Mouse (Mus musculus) stomach, postnatal 0 days (tissue): ENCODE results near the gene Dppa5a.

Source experiments
- CTCF ChIP-seq: IDR thresholded peaks from 2 replicates; pipeline ENCODE4 v1.5.1; 2016; ENCODE audit warnings: antibody characterized with exemption, low read depth, mild to moderate bottlenecking, moderate library complexity
- EP300 ChIP-seq: optimal IDR thresholded peaks from 2 replicates; pipeline ENCODE3; 2016; ENCODE audit warnings: antibody characterized with exemption

GRCm38 (mm10) chr9:78359750-78360483, 8.1 kb downstream of the Dppa5a start:
- TF ChIP-seq CTCF (no peak), EP300 (no peak)
